Mouse (Mus musculus) B cell, adult 62 days (primary cell): ENCODE measurements around the gene Fgfr3. TPM values are rescaled to one million over a fixed set of nuclear protein-coding genes. Genes with fewer than 3 reads are reported as not detected.

ENCODE experiments used
- total RNA-seq: library from RNA; stranded (reverse); gene quantifications from 4 replicates; pipeline ENCODE4 v1.2.4, GENCODE M21; 2023

Fgfr3 gene
- 0.23 to 0.30 TPM (median 0.25 TPM) in 3 of 4 replicates, not detected in the other for total RNA-seq

DNA sequence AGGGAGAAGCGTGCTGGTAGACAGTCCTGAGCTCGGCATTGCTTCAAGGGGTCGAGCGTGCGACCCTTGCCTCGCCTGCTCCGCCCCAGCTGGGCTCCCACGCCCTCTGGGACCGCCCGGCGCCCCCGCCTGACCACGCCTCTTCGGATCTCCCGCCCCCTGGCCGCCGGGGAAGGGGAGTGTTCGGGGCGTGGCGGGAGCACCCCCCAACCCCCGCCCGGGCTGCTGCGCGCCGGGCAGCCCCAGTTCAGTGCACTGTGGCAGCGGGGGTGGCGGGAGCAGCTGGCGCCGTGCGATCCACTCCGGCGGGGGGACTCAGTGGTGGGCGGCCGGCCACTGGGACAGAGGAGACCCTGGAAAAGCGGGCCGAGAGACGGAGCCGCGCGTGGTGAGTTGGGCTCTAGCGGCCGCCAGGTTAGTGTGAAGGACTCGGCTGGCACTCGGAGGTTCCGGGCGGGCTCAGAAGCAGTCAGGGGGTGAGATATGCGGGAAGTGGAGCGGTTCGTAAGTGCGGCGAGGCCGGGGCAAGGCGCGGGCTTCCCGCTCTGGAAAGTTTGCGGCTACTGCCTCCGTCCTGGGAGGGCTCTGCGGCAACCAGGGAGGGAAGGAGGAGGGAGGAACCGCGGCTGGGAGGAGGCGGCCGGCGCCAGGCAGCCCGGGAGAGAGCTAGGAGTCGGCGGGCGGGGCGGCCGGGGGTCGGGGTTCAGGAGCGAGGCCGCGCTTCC, at the start of gene Fgfr3:
Fgfr3 (plus strand) TSS at position 134 of the 725 bp plus-strand sequence.

DNA sequence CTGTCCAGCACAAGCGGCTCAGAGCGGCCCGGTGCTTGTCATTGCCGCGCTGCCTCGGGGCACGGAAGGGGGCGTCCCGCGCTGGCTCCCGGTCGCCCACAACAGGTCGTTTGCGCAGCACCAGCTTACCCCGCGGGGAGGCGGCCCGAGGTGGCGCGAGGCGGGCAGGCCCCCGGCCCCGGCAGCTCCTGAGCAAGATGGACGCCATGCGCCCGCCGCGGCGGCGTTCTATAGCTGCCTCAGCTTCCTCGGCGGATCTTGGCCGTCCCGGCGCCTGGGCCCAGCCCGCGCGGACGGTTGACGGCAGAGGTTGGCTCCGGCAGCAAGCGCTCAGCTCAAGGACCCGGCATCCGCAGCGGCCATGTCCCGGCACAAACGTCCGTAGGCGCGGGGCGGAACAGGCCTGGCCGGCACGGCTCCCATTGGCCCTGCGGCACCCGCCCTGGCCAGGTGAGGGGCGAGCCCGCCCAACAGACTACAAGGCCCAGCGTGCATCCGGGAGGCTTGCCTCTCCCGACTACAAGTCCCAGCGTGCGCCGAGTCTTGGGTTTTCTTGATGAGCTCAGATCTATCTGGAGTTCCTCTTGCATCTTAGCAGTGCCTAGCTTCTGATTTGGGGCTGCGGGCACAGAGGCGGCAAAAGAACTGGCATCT, 61.0 kb downstream of the Fgfr3 start, which contains the start of gene Letm1:
Letm1 (minus strand) TSS at position 473 of the 654 bp plus-strand sequence.

Other genes starting within 250 kb of the Fgfr3 start
- 28.3 to 32.3 TPM (median 28.9 TPM) in 4 replicates for gene Fam53a, start 92.0 kb upstream of the Fgfr3 start, total RNA-seq
- gene Gm9903, start 91.7 kb upstream of the Fgfr3 start, total RNA-seq, result 0.77 to 1.5 TPM (median 1.3 TPM) in 4 replicates
- 93.2 to 102 TPM (median 97.6 TPM) in 4 replicates for gene Slbp, start 69.1 kb upstream of the Fgfr3 start, total RNA-seq
- gene Tacc3, start 63.5 kb upstream of the Fgfr3 start, total RNA-seq, result 12.5 to 15.7 TPM (median 13.9 TPM) in 4 replicates
- gene Tmem129, start 63.3 kb upstream of the Fgfr3 start, total RNA-seq, result 8.3 to 11.5 TPM (median 8.7 TPM) in 4 replicates
- 67.5 to 83.8 TPM (median 74.9 TPM) in 4 replicates for gene Letm1, start 61.1 kb downstream of the Fgfr3 start, total RNA-seq
- gene Nsd2, start 99.1 kb downstream of the Fgfr3 start, total RNA-seq, result 31.3 to 42.1 TPM (median 36.9 TPM) in 4 replicates
- 27.4 to 30.9 TPM (median 29.9 TPM) in 4 replicates for gene Nelfa, start 214.7 kb downstream of the Fgfr3 start, total RNA-seq